Mouse (Mus musculus) spleen, postnatal 4 days (tissue): ENCODE measurements at regions not wholly inside any gene's neighbourhood (a gene's known extent, or its start where the extent isn't known, plus 50 kb on each side); places are given as distances from the start of the nearest gene placed in this dataset.

ENCODE experiments used
- DNase-seq, 2 experiments: peaks; one replicate each; pipeline ENCODE4 v3.0.0; 2022; ENCODE audit warnings: low spot score in 2 of 2

DNA sequence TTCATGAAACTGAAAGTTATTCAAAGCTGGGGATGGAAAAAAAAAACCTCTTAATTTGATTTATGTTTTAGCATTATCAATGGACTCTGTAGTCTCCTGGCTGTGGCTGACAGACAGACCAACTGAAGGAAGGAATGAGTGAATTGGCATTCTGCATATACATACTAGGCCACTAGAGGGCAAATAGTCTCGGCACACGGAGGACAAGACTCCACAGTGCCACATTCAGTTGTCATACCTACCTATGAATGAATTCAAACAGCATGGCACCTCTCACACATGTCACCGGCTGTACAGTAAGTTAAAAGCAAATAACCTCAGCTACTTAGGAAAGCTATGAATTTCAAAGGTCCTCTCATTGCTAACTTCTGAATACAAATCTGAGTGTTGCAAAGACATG lies 200.5 kb downstream of the Rab11fip2 start:
- DNase-seq = no peak

DNA sequence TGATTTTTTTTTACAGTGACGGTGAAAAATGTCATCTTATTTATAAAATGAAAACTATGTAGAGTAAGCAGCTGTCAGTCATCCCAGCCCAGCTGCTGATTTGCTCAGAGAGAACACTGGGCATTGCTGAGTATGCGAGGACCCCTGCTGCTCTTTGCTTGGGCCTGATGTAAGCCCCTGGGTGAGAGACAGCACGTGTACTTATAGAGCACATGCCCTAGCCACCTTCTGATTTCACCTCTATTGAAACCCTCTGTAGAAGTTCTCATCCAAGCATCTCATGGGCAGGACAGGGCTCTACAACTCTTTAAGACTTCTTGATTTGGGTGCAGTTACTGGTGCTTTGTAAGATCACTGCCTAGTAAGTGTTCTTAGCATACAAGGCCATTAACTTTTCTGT lies 182.2 kb downstream of the Rab11fip2 start:
- no peak for DNase-seq

DNA sequence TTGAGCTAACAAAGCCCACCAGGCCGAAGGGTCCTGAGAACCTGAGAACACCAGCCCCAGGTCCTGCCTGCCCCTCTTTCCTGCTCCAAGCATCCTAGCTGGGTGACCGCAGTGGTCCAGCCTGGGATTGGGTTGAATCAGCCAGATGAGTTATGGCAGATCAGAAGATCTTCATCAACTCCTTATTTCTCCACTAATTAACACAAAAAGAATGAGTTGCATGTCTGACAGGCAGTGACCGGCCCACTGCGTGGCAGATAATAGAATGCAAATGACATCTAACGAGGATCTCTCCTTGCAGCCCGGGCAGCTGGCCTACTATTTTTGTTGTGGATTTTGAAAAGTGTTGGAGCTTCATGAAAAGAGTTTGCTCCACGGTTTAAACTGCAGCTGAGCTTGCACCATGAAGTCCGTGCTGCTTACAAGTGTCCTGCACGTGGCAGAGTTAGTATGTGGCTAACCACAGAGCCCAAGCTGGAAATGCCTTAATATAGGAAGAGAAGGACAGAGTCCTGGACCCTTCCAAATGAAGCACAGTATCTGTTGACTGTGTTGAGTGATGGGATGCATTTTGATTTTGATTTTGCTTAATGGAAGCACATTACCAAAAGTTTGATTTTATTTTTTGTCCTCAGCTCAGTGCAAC lies 158.9 kb downstream of the Rab11fip2 start:
- DNase-seq = no peak

DNA sequence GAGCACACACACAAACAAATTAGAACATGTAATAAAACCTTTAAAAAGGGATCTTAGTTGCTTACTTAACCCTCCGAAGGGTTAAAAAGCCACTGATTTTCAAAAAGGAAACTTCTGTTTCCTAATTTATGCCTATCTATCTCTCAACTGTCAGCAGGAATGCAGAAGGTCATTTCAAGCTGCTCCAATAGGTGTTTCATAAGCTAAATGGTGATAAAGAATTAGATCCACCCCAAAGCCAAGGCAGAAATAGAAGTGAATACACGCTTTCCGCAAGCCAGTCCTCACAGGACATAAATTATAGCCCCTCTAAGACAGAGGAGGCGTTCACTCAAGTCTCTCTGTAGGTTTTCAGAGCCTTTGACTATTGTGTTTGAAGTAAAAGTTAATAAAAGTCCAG lies 112.2 kb downstream of the Rab11fip2 start:
- no peak for DNase-seq

DNA sequence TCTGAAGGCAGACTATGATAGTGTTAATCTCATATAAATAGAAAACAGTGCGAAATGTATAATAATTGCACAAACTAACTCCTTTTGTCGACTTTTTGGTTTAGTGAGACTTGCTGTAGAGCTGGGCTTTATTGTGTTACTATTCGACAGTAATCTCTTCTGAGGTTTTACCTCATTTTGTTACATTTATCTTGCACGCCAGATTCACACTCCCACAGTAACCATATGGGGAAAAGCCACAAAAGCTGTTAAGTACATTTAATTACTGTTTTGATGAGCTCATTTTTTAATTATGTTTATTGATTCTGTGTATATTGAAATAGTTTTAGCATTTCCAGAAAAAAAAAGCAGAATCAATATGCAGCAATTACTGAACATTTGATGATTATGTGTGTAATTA lies 106.3 kb downstream of the Rab11fip2 start:
- DNase-seq = no peak

DNA sequence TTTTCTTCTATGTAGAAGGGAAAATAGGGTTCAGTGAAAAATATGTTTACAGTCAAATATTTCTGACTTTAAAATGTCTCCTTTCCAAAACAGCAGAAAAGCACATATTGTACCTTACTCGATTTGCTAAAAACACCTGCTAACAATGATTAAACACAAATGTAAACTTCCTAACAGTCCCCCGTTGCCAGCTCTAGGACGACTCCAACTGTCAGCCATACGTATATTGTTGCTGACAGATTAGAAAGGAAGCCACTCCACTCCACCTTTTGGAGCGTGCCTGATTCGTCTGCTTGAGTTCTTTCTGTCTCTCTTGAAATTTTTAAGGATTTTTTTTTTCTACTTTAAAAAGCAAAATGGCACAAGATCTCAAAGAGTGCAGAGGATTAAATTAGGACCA lies 105.8 kb downstream of the Rab11fip2 start:
- no peak for DNase-seq

DNA sequence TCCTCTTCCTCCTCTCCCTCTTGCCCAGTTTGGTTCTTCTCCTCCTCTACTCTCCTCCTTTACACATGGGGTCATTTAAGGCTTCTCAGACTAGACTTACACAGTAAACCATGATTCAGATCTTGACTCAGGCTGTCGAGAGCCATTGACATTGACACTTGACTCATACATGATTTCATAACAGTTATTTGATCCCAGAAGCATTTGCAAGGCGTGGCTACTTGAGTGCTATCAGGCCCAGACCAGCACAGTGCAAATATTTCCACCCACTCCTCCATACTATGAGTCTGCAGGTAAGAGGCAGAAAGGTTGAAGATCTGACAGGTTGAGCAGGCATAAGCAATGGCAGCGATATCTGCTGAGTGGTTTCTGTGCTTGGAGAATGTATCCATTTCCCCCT lies 99.2 kb downstream of the Rab11fip2 start:
- DNase-seq = no peak

DNA sequence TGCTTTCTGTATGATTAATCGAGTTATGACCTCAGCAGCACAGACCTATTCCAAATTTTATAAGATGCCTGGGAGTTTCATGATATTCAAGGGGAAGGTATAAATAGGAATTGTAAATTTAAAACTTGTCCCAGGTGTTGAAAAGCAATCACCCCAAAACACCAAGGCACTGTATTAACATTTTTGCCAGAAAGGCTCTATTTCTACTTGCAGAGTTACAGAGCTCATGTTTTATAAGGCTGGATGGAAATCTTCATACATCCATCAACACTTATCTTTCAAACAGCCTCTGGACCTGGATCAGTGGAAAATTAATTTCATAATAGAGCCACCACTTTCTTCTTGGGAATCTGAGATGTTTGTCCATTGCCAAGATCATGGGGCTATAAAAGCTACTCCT lies 96.6 kb downstream of the Rab11fip2 start:
- no peak for DNase-seq

DNA sequence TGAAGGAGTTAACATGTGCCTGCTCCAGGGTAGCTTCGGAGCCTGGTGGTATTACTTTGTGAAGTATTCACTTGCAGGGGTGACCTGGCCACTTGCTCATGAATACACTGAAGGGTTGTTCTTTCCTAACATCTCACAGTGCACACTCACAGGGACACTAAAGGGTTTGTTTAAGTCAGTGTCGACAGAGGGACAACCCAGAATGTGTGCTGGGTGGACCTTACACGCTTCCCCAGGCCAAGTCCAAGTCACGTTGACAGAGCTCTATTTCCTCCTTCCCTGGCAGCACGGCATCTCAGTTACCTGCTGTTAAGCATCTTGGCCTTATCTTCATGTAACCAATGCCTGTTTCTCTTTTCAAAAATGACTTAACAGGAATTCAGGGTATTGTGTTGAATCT lies 92.8 kb downstream of the Rab11fip2 start:
- no peak for DNase-seq

DNA sequence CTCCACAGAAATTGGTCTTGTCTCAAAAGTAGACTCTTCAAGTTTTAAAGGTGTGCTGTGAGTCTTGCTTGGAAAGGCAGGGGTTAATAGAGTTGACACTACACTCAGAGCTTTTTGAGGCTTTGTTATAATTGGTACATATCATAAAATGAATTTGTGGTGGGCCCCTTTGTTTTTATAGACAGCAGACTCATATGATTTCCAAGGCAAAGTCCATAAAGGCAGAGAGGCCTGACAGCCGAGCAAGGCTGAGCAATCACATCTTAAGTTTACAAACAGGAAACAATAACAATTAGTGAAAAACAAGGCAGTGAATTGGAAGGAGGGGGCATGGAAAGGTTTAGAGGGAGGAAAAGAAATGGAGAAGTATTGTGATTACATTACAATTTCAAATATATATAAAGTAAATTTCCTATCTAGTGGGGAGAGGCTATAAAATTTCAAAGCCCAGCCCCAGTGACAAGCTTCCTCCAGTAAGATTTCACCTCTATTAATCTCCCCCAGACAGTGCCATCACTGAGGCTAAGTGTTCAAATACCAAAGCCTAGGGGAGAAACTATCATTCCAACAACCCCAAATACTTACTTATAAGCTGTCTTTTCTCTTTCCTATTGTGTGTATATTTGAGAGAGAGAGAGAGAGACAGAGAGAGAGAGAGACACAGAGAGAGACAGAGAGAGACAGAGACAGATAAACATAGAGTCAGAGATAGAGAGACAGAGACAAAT lies 91.3 kb downstream of the Rab11fip2 start:
- DNase-seq = no peak
